Mouse (Mus musculus) adipocyte (in vitro differentiated cells): ENCODE results near the gene Btbd9.

Experiments
- DNase-seq: peaks from one replicate; pipeline ENCODE4 v3.0.0-alpha.2; 2016; ENCODE audit warnings: low spot score

The Btbd9 gene

GRCm38 (mm10) chr17:30389686-30390085, 186.6 kb downstream of the Btbd9 start:
- peak; percentile 68 for DNase-seq

- no peak for DNase-seq
Observed at GRCm38 (mm10) chr17:30388817-30389216, 187.5 kb downstream of the Btbd9 start.

- DNase-seq: no peak
Observed at GRCm38 (mm10) chr17:30388391-30388790, 187.9 kb downstream of the Btbd9 start.

DNA sequence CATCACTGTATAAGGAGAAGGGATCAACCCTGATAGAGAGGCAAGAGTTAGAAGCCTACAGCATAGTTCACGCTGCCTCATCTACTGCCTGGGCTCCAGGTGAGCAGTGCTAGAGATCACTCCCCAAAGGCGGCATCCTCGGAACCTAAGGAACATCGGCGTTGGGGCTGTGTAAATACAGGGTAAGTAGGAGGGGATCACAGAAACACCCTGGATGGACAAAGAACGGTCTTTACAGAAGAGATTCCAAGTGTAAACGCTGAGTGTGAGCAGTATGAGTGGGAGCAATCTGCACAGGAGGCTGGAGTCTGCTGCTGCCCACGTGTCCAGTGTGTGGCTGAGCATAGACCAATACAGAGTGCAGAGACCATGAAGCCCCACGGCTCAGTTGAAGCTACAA, 190.0 kb downstream of the Btbd9 start:
- DNase-seq: no peak

GRCm38 (mm10) chr17:30383649-30384048, 192.6 kb downstream of the Btbd9 start:
- DNase-seq: no peak

DNA sequence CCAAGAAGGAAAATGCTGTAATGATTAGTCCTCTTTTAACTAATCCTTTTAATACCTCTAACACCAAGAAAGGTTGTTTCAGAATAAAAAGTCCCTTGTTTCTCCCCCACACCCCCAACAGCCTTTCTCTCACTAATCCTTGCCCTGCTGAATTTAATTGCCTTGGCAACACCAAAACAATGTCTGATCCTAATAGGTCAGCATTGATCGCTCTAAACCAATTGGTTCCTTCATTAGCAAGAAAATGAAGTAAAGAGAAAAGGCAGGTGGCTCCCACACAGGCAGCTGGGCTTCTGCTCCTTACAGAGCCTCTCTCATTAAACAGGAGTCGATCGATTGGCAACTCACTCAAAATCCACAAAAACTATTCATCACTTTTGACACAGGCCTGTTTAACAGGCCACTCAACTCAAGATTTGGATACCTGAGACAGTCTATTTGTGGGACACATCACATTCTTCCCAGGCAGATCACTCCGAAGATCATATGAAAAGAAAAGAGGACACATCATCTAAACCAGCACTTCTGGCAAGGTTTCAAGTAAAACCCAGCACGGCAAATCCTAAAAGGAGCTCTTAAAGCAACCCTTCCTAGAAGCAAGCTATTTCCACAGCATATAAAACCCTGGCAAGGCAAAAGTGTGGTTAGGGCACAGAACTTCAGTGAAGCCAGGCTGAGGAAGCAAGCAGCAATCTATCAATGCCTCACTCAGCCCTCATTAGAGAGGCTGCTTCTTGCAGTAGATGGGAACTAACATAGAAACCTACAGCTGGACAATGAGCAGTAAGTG, 197.9 kb downstream of the Btbd9 start:
- DNase-seq: no peak

- no peak for DNase-seq
Observed at GRCm38 (mm10) chr17:30377754-30378153, 198.5 kb downstream of the Btbd9 start.

DNA sequence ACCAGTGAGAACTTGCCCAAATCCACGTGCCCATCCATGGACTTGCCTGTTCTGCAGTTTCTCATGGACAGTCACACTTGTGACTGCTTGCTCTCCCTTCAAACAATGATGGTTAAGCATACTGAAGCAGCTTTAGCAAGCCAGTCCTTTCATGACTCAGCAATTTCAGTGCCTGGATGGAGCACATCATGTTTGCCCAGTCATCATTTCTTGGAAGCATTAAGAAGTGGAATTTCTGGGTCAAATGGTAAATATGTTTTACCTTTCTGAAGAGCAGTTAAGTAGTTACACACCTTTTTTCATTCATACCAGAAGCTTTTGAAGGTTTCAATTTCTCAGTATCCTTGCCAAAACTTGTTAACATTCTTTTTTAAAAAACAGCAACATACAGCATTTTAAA, 201.2 kb downstream of the Btbd9 start:
- DNase-seq: peak; percentile 31

DNA sequence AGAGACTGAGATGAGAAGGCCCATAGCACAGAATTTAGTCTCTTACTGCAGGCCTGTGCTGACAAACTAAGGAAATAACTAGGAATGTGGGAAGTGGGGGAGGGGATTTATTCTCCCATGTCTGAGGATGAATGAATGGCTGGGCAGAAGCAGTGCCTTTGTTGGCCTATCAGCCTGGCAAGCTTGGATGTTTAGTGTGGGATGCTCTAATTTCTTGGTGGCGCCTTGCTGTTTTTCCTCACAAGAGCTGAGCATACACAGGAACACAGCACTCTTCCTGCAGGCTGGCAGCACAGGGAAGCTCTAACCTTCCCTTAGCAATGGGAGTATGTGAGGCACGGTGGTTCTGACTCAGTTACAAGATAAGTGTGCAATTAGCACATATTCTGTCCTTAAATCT, 207.7 kb downstream of the Btbd9 start:
- no peak for DNase-seq

DNA sequence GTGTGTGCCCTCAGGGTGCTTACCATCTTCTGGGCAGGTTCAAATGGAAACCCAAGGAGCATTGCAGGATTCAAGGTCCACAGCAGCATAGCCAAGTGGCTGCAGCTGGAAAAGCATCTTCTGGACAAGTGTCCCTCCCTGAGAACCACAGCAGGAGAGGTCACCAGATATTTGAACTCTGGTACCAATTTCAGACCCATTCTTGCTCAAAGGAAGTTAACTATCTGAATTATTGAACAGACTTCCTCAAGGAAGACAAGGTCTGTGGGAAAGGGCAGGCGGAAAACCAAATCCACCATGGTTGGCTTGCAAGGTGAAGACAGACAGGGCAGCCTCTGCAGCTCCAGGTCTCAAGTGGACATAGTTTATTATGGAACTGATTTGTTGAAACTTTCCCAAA, 211.6 kb downstream of the Btbd9 start:
- DNase-seq: no peak

GRCm38 (mm10) chr17:30363365-30363764, 212.9 kb downstream of the Btbd9 start:
- DNase-seq: no peak

GRCm38 (mm10) chr17:30360654-30361053, 215.6 kb downstream of the Btbd9 start:
- DNase-seq: peak; percentile 62

- no peak for DNase-seq
Observed at GRCm38 (mm10) chr17:30359392-30359791, 216.9 kb downstream of the Btbd9 start.

DNA sequence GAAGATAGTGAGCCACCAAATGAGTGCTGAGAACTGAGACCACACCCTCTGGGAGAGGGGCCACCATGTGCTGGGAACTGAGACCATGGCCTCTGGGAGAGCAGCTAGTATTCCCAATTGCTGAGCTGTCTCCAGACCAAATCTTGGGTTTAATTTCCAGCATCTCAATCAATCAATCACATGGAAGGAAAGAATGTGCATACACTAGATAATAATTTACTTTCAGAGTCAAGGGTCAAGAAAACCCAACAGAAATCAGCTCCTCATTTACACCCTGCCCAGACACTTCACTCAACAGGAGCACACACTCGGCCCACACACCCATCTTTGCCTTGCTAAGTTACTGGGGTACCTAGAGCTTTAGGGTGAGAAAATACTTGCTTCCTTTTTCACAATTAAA, 220.9 kb downstream of the Btbd9 start:
- no peak for DNase-seq

DNA sequence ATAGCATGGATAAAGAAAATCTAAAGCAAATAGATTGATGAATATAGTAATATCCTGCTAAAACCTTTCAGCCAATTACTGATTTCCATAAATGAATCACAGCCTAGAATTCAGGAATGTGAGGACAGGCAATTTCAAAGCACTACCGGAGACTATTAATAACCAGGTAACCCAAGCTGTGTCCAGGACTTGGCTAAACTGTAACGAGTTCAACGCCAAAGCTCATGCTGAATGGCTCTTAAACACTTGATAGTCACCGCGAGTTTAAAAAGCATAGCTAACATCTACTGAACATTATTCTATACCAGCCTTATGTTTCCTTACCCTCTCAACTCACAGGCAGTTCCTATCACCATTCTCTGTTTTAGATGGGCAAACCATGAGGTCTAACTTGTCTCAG, 221.9 kb downstream of the Btbd9 start:
- DNase-seq: no peak

GRCm38 (mm10) chr17:30348031-30348430, 228.3 kb downstream of the Btbd9 start:
- no peak for DNase-seq

GRCm38 (mm10) chr17:30347101-30347613, 229.1 kb downstream of the Btbd9 start:
- DNase-seq: no peak

DNA sequence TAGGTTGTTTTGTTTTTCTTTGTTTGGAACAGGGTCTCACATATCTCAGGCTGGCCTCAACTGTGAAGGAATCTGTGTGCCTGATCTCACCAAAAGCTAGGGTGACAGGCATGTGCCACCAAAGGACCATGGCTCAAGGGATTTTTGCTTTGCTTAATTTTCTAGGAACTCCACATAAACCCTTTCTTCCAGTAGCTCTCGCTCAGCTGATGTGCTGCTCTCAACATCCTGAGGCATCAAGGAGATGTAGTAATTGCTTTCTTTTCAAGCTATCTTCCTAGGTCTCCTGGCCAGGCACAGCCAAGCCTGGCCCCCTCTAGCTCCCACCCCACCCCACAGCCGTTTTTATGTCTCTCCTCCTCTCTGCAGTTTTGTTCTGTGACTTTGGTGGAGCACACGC, 231.3 kb downstream of the Btbd9 start:
- no peak for DNase-seq

DNA sequence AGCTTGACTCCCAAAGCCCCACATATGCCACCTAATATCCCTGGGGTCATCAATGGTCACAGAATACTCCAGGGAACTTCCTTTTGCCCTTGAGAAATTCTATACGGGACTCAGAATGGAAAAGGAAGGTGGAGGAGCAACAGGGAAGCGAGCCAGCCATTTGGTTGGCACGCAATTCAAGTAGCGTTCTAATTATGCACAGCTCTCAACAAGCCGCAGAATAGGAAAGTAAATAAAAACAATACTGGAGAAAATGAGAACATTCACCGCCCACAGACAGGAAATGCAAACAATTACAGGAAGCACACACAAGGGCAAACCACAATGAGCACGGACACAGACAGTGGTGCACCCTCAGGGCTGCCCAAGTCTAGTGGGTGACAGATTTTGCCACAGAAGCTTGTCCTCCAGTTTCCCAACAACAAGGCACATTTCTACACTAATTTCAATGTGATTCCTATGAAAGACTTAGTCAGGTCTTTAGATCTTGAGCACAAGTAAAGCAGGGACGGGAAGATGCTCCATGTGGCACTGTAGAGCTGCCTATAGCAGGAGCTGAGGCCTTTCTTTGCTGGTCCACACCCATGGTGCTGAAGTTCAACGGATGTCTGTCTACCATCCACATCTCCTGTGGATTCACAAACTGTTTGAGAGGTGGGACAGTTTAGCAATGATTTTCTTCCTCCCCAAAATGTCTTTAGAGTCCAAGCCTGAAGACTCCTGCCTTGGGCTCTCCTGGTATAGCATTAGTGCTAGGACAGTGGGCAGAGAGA, 232.4 kb downstream of the Btbd9 start:
- no peak for DNase-seq

DNA sequence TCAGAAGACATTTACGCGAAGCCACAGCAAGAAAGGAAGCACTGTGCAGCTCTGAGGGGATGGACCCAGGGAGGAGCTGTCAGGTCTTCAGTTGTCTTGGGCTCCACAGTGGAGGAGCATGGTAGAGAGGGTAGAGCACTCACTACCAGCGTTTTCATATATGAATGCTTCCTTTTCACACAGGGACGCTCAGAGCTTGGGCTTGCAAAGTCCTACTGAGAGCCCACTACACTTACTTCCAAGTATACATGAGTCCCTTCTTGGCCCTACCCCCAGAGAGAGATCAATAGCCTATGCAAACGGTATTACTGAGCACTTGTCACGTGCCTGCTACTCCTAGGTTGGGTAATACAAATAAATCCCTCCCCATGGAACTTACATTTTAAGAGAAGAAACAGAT, 234.7 kb downstream of the Btbd9 start:
- DNase-seq: no peak

- no peak for DNase-seq
Observed at GRCm38 (mm10) chr17:30340495-30341126, 235.7 kb downstream of the Btbd9 start.

GRCm38 (mm10) chr17:30339317-30339716, 237.0 kb downstream of the Btbd9 start:
- no peak for DNase-seq

DNA sequence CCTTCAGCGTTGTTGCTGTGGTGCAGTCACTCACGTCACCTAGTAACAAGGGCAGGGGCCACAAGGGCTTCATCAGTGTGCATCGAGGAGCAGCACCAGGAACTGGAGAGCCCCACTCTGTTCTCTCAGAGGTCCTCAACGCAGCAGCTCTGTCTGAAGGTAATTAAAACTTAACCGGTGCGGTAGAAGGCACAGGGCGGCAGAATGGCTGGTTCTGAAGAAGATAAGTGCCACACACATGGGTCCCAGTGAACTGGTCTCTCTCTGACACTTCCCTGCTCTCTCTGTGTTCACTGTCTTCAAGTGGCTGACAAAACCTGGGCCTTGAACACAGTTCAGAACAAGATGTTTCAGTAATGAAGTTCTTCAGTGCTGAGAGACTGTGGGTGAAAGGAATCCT, 239.5 kb downstream of the Btbd9 start:
- no peak for DNase-seq
